Mouse (Mus musculus): Measurements from ENCODE around the gene Abca9.

DNA sequence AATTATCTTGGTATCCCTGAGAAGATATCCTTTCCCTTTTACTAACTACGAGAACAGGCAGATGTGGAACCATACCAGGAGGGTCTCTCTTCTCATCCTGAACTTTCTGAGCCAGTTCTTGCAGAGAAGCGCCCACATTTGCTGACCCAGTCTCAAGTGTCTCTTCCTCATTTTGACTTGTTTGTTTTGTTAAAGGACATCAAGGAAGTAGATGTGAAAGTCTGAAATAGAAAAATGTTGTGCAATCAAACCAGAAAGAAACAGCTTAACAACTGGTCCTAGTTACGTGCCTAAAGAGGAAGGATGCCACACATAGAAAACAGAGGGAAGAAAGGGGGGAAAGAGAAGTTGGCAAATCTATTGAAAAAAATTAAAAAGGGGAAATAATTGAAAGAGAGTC lies 2.2 kb downstream of the Abca9 start:
- TF ChIP-seq CTCF (conservative IDR thresholded peaks at IDR 0.05; ENCODE audit: insufficient read depth, insufficient read length, low read depth, low read length) (no peak), POLR2A (IDR thresholded peaks at IDR 0.05; ENCODE audit: low read depth, low read length) (no peak)
